8 mouse cellular contexts compared by ENCODE assay signal in the genomic region with DNA sequence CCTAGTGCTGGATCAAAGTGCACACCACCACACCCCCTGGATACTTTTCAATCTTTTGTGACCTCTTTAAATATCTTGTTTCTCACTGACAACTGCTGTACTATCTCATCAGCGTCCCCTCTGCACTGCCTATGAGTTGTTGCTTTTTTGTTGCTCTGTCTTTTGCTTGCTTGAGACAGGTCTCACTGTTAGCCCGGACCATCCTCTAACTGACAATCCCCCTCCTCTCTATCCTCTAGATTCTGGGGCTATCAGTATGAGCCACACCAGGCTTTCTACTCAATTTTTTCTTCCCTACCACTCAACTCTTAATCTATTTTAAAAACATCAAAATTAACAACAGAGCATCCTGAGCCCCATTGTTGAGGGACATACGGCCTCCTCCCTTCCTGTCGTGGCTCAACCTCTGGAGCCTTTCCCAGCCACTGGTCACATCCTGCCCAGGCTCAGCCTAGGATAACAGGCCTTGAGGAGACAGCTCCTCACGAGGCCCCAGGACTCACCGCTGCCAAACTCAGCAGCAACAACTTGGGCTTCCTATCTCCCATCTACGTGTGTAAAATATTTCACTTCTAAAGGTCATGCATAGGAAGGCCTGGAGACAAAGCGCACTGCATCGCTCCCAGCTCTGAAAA. TPM values are rescaled to one million over a fixed set of nuclear protein-coding genes. Genes with fewer than 3 reads are reported as not detected.
A peak's percentile ranks its signal among the peaks of the same experiment; 100 is the strongest.
DNase-seq lines count a peak whose midpoint lies in the region; ATAC-seq and TF ChIP-seq lines count a peak whose summit lies in the region.

No protein-coding gene starts in this region.

- H3K9ac ChIP-seq in intestine, embryonic 14.5 days (ENCODE audit: low read length): no peak overlapping the region
- no peak overlapping the region for H3K9ac ChIP-seq in intestine, postnatal 0 days (ENCODE audit: low read depth, low read length)
- no peak overlapping the region for H3K9ac ChIP-seq in forebrain, postnatal 0 days

- H3K9me3 ChIP-seq in intestine, embryonic 14.5 days (ENCODE audit: control insufficient read depth, low read length): peaks cover 10% of the 10 kb centered on the region; the same call in 1 of the 2 replicates
- 0 out of 2 replicates have a peak, but pooled peaks cover 7% of the 10 kb centered on the region for H3K9me3 ChIP-seq in intestine, postnatal 0 days (ENCODE audit: control insufficient read depth)
- no peaks in the 10 kb centered on the region for H3K9me3 ChIP-seq in forebrain, postnatal 0 days (ENCODE audit: low read length)

- ATAC-seq in intestine, embryonic 14.5 days (replicated peaks; ENCODE audit: low FRiP score, low TSS enrichment, low read depth): no peak
- no peak for ATAC-seq in intestine, postnatal 0 days
- ATAC-seq in forebrain, postnatal 0 days: no peak

- no peaks in the 10 kb centered on the region for H3K27me3 ChIP-seq in intestine, embryonic 14.5 days (replicated peaks; ENCODE audit: control insufficient read depth, insufficient read depth, low read length)
- H3K27me3 ChIP-seq in intestine, postnatal 0 days (replicated peaks; ENCODE audit: control insufficient read depth, insufficient read depth, low read length): no peaks in the 10 kb centered on the region
- no peaks in the 10 kb centered on the region for H3K27me3 ChIP-seq in forebrain, postnatal 0 days (ENCODE audit: insufficient read depth, low read length)

- peak overlapping the region; percentile 22; the same call in 1 of the 2 replicates for H3K27ac ChIP-seq in intestine, embryonic 14.5 days (ENCODE audit: low read depth)
- H3K27ac ChIP-seq in intestine, postnatal 0 days (ENCODE audit: low read depth, low read length): no peak overlapping the region
- no peak overlapping the region for H3K27ac ChIP-seq in forebrain, postnatal 0 days (ENCODE audit: low read depth, low read length)

- WGBS in intestine, embryonic 14.5 days: 67% methylated on average over 9 of the region's 9 CpGs
- 71% methylated on average over 9 of the region's 9 CpGs for WGBS in intestine, postnatal 0 days
- WGBS in forebrain, postnatal 0 days: 80% methylated on average over 9 of the region's 9 CpGs

- H3K4me2 ChIP-seq in intestine, embryonic 14.5 days (ENCODE audit: low read length): no peak overlapping the region
- H3K4me2 ChIP-seq in intestine, postnatal 0 days (replicated peaks; ENCODE audit: low read depth): no peak overlapping the region
- no peak overlapping the region for H3K4me2 ChIP-seq in forebrain, postnatal 0 days (ENCODE audit: low read depth)

- DNase-seq in intestine, embryonic 14.5 days (ENCODE audit: low spot score): no peak
- DNase-seq in gastrocnemius, adult 8-10 months (ENCODE audit: low spot score in 2 of 2): peak; percentile 15 to 21
- peak; percentile 76 for DNase-seq in kidney, adult 11 months
- peak; percentile 85 for DNase-seq in lung, postnatal 10 days
- DNase-seq in urinary bladder, postnatal 4 days (ENCODE audit: low spot score in 2 of 2): no peak
- no peak for DNase-seq in retina, postnatal 1 day
- no peak for DNase-seq in forebrain, postnatal 0 days

- H3K36me3 ChIP-seq in intestine, embryonic 14.5 days (ENCODE audit: control insufficient read depth, insufficient read depth, low read length): no peaks in the 10 kb centered on the region
- peaks cover 11% of the 10 kb centered on the region for H3K36me3 ChIP-seq in intestine, postnatal 0 days (ENCODE audit: control insufficient read depth, insufficient read depth)
- no peaks in the 10 kb centered on the region; the same call in 1 of the 2 replicates for H3K36me3 ChIP-seq in forebrain, postnatal 0 days (ENCODE audit: insufficient read depth)

- no peak for TF ChIP-seq CTCF in intestine, postnatal 0 days (IDR thresholded peaks at IDR 0.05; ENCODE audit: low read depth)
- TF ChIP-seq CTCF in forebrain, postnatal 0 days (IDR thresholded peaks at IDR 0.05; ENCODE audit: low read depth): no peak

- 0 out of 2 replicates have a peak, but pooled peaks cover 2% of the 10 kb centered on the region for H3K4me1 ChIP-seq in intestine, embryonic 14.5 days (replicated peaks; ENCODE audit: control insufficient read depth, insufficient read depth, low read length)
- H3K4me1 ChIP-seq in intestine, postnatal 0 days (replicated peaks; ENCODE audit: control insufficient read depth, insufficient read depth, low read length): no peaks in the 10 kb centered on the region
- H3K4me1 ChIP-seq in forebrain, postnatal 0 days (ENCODE audit: insufficient read depth): no peaks in the 10 kb centered on the region

- H3K4me3 ChIP-seq in intestine, embryonic 14.5 days (ENCODE audit: low read depth, low read length): no peak overlapping the region
- no peak overlapping the region for H3K4me3 ChIP-seq in intestine, postnatal 0 days (ENCODE audit: low read depth, low read length)
- H3K4me3 ChIP-seq in forebrain, postnatal 0 days (ENCODE audit: low read depth, low read length): no peak overlapping the region

RNA-seq across cellular contexts. Expression of a gene that starts 20.7 kb away (rescaled TPM):
- polyA plus RNA-seq in intestine, embryonic 14.5 days (2014; fragmentation: Nextera tagmentation; extraction: Ambion mirVana): 8.0 and 8.3 TPM in 2 replicates
- polyA plus RNA-seq in intestine, postnatal 0 days (2015; fragmentation: Nextera tagmentation; extraction: Ambion mirVana): 9.0 and 9.4 TPM in 2 replicates
- total RNA-seq in gastrocnemius, adult 8-10 months (2022): 1 to 10 TPM; 7.2 to 9.5 (median 8.0) TPM
- 6.8 and 9.7 TPM in 2 replicates for total RNA-seq in forebrain, postnatal 0 days (2014; rRNA removed)
- 5.5 and 6.9 TPM in 2 replicates for polyA plus RNA-seq in forebrain, postnatal 0 days (2015; fragmentation: Nextera tagmentation; extraction: Ambion mirVana)

RNA-seq across cellular contexts. Expression of a gene that starts 44.2 kb away (rescaled TPM):
- 303 and 334 TPM in 2 replicates for polyA plus RNA-seq in intestine, embryonic 14.5 days (2014; fragmentation: Nextera tagmentation; extraction: Ambion mirVana)
- 599 and 615 TPM in 2 replicates for polyA plus RNA-seq in intestine, postnatal 0 days (2015; fragmentation: Nextera tagmentation; extraction: Ambion mirVana)
- total RNA-seq in gastrocnemius, adult 8-10 months (2022): 100 to 1,000 TPM; 150 to 170 (median 157) TPM
- 124 and 139 TPM in 2 replicates for total RNA-seq in forebrain, postnatal 0 days (2014; rRNA removed)
- 331 and 335 TPM in 2 replicates for polyA plus RNA-seq in forebrain, postnatal 0 days (2015; fragmentation: Nextera tagmentation; extraction: Ambion mirVana)

Comparison
In these comparisons a context has a peak if more than half of its experiments do, and no peak if none do; other contexts are left out.
1. DNase-seq: peak in gastrocnemius, adult 8-10 months (2 of 2), kidney, adult 11 months (single experiment) and lung, postnatal 10 days (single experiment); none in intestine, embryonic 14.5 days (single experiment), urinary bladder, postnatal 4 days (0 of 2), retina, postnatal 1 day (single experiment) and forebrain, postnatal 0 days (single experiment).